Mouse (Mus musculus): ENCODE measurements around the gene Cd300ld3. TPM values are rescaled to one million over a fixed set of nuclear protein-coding genes. Genes with fewer than 3 reads are reported as not detected.

Cd300ld3 gene
- polyA plus RNA-seq (2015; fragmentation: Nextera tagmentation; extraction: Ambion mirVana): not detected in 2 replicates

DNA sequence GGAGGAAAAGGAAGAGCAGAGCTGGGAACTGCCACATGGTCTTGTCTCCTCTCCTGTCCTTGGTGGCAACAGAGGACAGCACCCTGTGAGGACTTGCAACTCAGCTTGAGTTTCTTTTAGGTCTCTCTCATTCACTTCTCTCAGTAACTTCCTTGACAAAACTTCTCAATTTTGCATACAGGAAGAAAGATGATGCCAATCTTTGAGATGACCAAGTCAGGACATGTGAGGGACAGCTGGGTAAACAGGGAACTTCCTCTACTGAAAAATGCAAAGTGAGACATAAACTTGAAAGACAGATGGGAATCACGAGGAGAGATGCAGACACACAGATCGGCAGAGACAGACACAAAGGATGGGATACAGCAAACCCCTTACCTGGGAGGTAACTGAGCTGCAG, at the start of gene Cd300ld3:
Cd300ld3 (minus strand) TSS at position 151 of the 400 bp plus-strand sequence.
- H3K4me2 ChIP-seq (replicated peaks; ENCODE audit: low read depth): no peak within 1 kb of the TSS
- H3K4me1 ChIP-seq (replicated peaks; ENCODE audit: control insufficient read depth, insufficient read depth): no peaks in the 10 kb centered on the region
- no peak within 1 kb of the TSS for H3K27ac ChIP-seq (replicated peaks)
- 67% methylated on average over 2 of the region's 2 CpGs for WGBS
- DNase-seq (ENCODE audit: low spot score): no peak
- H3K27me3 ChIP-seq (ENCODE audit: control insufficient read depth, insufficient read depth, low read length): no peaks in the 10 kb centered on the region
- no peaks in the 10 kb centered on the region for H3K9me3 ChIP-seq (ENCODE audit: control insufficient read depth, low read length)
- H3K9ac ChIP-seq (ENCODE audit: low read length): no peak within 1 kb of the TSS
- H3K36me3 ChIP-seq (ENCODE audit: control insufficient read depth, insufficient read depth, low read length): no peaks in the 10 kb centered on the region
- no peak for TF ChIP-seq EP300 (optimal IDR thresholded peaks at IDR 0.05)
- no peak for TF ChIP-seq CTCF (IDR thresholded peaks at IDR 0.05; ENCODE audit: low read depth)
- no peak within 1 kb of the TSS for H3K4me3 ChIP-seq (ENCODE audit: low read depth, low read length)
- no peak for ATAC-seq (ENCODE audit: low FRiP score, low TSS enrichment)

DNA sequence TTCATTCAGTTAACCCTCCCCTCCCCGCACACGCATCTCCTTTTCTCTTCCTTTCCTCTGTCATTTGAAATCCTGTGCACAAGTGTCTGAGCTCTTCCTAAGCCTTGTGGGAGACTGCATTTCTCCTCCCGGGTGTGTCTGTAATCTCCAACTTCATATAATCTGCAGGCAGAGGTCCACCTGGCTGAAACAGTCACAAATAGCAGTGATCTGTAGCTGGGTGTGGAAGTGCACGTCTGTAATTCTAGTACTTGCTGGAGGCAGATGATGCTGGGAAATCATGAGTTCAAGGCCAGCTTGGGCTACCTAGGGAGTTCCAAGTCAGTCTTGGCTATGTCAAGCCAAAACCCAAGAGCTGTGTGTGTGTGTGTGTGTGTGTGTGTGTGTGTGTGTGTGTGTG, 43.9 kb upstream of the Cd300ld3 start:
- Histone ChIP-seq H3K36me3 (ENCODE audit: control insufficient read depth, insufficient read depth, low read length) (no peaks in the 10 kb centered on the region), H3K27me3 (ENCODE audit: control insufficient read depth, insufficient read depth, low read length) (no peaks in the 10 kb centered on the region), H3K27ac (replicated peaks) (no peak overlapping the region), H3K4me1 (replicated peaks; ENCODE audit: control insufficient read depth, insufficient read depth) (no peaks in the 10 kb centered on the region), H3K4me2 (replicated peaks; ENCODE audit: low read depth) (no peak overlapping the region), H3K4me3 (ENCODE audit: low read depth, low read length) (no peak overlapping the region), H3K9ac (ENCODE audit: low read length) (no peak overlapping the region), H3K9me3 (ENCODE audit: control insufficient read depth, low read length) (no peaks in the 10 kb centered on the region)
- whole genome bisulfite sequencing: 19% methylated on average over 4 of the region's 4 CpGs
- TF ChIP-seq CTCF (IDR thresholded peaks at IDR 0.05; ENCODE audit: low read depth) (no peak), EP300 (optimal IDR thresholded peaks at IDR 0.05) (no peak)
- ATAC-seq (ENCODE audit: low FRiP score, low TSS enrichment) (no peak), DNase-seq (ENCODE audit: low spot score) (no peak)

DNA sequence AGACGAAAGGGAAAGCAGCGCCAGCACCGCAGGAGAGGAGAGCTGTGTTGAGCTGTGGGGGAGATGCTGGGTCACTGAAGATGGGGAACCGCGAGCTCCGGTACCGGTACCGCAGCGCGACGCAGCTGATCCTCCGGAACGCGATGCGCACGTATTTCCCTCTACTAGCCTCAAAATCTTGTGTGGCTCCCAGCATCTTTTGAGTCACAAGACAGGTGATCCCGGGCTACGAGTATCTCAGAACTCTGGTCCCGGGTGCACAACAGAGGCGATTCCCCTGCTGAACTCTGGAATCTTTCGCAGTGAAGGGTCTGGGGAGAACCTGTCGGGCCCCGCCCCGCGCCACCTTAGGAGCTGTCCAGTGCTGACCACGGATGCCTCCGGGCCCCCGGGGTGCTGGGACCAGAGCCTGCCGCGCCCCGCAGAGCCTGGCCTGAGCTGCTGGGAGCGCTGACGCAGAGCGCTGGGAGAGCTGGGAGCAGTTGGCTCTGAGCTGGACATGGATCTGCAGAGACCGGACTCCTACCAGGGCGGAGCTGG, 43.2 kb upstream of the Cd300ld3 start, which contains the start of gene Rab37:
Rab37 (plus strand) TSS at position 70 of the 540 bp plus-strand sequence.
- Histone ChIP-seq H3K9me3 (ENCODE audit: control insufficient read depth, low read length) (no peaks in the 10 kb centered on the region), H3K9ac (ENCODE audit: low read length) (no peak within 1 kb of the TSS), H3K27ac (replicated peaks) (no peak within 1 kb of the TSS), H3K27me3 (ENCODE audit: control insufficient read depth, insufficient read depth, low read length) (no peaks in the 10 kb centered on the region), H3K4me2 (replicated peaks; ENCODE audit: low read depth) (no peak within 1 kb of the TSS), H3K4me3 (ENCODE audit: low read depth, low read length) (no peak within 1 kb of the TSS), H3K4me1 (replicated peaks; ENCODE audit: control insufficient read depth, insufficient read depth) (no peaks in the 10 kb centered on the region), H3K36me3 (ENCODE audit: control insufficient read depth, insufficient read depth, low read length) (no peaks in the 10 kb centered on the region)
- TF ChIP-seq CTCF (IDR thresholded peaks at IDR 0.05; ENCODE audit: low read depth) (no peak), EP300 (optimal IDR thresholded peaks at IDR 0.05) (no peak)
- ATAC-seq (ENCODE audit: low FRiP score, low TSS enrichment) (peak; percentile 51; the same call in 1 of the 2 replicates), DNase-seq (ENCODE audit: low spot score) (peak; percentile 62)
- 3% methylated on average over 36 of the region's 36 CpGs for WGBS

GRCm38 (mm10) chr11:115089853-115090252, 41.6 kb upstream of the Cd300ld3 start:
- DNase-seq (ENCODE audit: low spot score): no peak
- no peak for ATAC-seq (ENCODE audit: low FRiP score, low TSS enrichment)
- no peak overlapping the region for H3K4me2 ChIP-seq (replicated peaks; ENCODE audit: low read depth)
- H3K27me3 ChIP-seq (ENCODE audit: control insufficient read depth, insufficient read depth, low read length): no peaks in the 10 kb centered on the region
- H3K36me3 ChIP-seq (ENCODE audit: control insufficient read depth, insufficient read depth, low read length): no peaks in the 10 kb centered on the region
- no peak for TF ChIP-seq EP300 (optimal IDR thresholded peaks at IDR 0.05)
- peak; percentile 57 for TF ChIP-seq CTCF (IDR thresholded peaks at IDR 0.05; ENCODE audit: low read depth)
- no peaks in the 10 kb centered on the region for H3K9me3 ChIP-seq (ENCODE audit: control insufficient read depth, low read length)
- no peak overlapping the region for H3K4me3 ChIP-seq (ENCODE audit: low read depth, low read length)
- H3K27ac ChIP-seq (replicated peaks): no peak overlapping the region
- WGBS: 65% methylated on average over 6 of the region's 6 CpGs
- no peaks in the 10 kb centered on the region for H3K4me1 ChIP-seq (replicated peaks; ENCODE audit: control insufficient read depth, insufficient read depth)
- H3K9ac ChIP-seq (ENCODE audit: low read length): no peak overlapping the region

DNA sequence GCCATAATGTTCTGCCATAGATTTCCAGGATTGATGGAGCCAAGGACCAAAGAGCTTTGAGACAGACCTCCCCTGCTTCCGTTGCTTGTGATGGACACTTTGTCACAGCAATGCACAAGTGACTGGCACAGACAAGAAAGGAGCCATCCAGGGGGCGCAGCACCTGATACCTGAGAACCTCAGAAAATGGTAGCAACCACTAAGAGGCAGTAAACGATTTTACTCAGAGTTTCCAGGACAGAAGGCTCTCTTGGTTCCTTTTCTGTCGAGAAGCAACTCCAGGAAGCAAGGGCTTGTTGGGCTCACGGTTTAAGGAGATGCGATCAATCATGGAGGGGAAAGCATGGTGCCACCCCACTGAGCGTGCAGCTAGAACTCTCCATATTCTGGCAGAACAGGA, 38.0 kb upstream of the Cd300ld3 start:
- Histone ChIP-seq H3K9me3 (ENCODE audit: control insufficient read depth, low read length) (no peaks in the 10 kb centered on the region), H3K36me3 (ENCODE audit: control insufficient read depth, insufficient read depth, low read length) (no peaks in the 10 kb centered on the region), H3K4me2 (replicated peaks; ENCODE audit: low read depth) (no peak overlapping the region), H3K4me3 (ENCODE audit: low read depth, low read length) (no peak overlapping the region), H3K27ac (replicated peaks) (no peak overlapping the region), H3K27me3 (ENCODE audit: control insufficient read depth, insufficient read depth, low read length) (no peaks in the 10 kb centered on the region), H3K4me1 (replicated peaks; ENCODE audit: control insufficient read depth, insufficient read depth) (no peaks in the 10 kb centered on the region), H3K9ac (ENCODE audit: low read length) (no peak overlapping the region)
- ATAC-seq (ENCODE audit: low FRiP score, low TSS enrichment) (no peak), DNase-seq (ENCODE audit: low spot score) (no peak)
- TF ChIP-seq EP300 (optimal IDR thresholded peaks at IDR 0.05) (no peak), CTCF (IDR thresholded peaks at IDR 0.05; ENCODE audit: low read depth) (no peak)
- WGBS: 52% methylated on average over 7 of the region's 7 CpGs

DNA sequence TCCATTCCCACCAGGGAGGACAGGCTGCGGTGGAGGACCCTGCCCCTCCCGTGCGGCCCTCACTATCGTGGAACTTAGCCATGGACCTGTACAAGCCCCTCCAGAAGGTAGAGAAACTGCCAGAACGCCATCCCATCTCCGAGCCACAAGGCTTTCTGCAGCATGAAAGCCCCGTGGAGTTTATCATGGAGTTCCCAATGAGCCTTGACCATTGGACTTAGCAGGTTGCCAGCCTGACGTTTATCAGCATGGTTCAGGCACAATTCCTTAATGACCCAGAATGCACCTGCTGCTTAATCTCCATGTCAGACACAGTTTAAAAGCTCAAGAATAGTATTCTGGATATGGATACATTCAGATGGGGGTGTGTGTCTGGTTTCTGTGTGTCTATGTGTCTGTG, 36.9 kb upstream of the Cd300ld3 start:
- no peak for ATAC-seq (ENCODE audit: low FRiP score, low TSS enrichment)
- no peaks in the 10 kb centered on the region for H3K36me3 ChIP-seq (ENCODE audit: control insufficient read depth, insufficient read depth, low read length)
- no peaks in the 10 kb centered on the region for H3K4me1 ChIP-seq (replicated peaks; ENCODE audit: control insufficient read depth, insufficient read depth)
- H3K27me3 ChIP-seq (ENCODE audit: control insufficient read depth, insufficient read depth, low read length): no peaks in the 10 kb centered on the region
- no peaks in the 10 kb centered on the region for H3K9me3 ChIP-seq (ENCODE audit: control insufficient read depth, low read length)
- TF ChIP-seq CTCF (IDR thresholded peaks at IDR 0.05; ENCODE audit: low read depth) (no peak), EP300 (optimal IDR thresholded peaks at IDR 0.05) (no peak)
- H3K9ac ChIP-seq (ENCODE audit: low read length): no peak overlapping the region
- no peak for DNase-seq (ENCODE audit: low spot score)
- WGBS: 67% methylated on average over 8 of the region's 8 CpGs
- no peak overlapping the region for H3K4me2 ChIP-seq (replicated peaks; ENCODE audit: low read depth)
- H3K4me3 ChIP-seq (ENCODE audit: low read depth, low read length): no peak overlapping the region
- no peak overlapping the region for H3K27ac ChIP-seq (replicated peaks)
